Mouse (Mus musculus) testis, postnatal 10 days (tissue): ENCODE data around the gene Tdrd7.
A peak's percentile ranks its signal among the peaks of the same experiment; 100 is the strongest.

Source experiments
- DNase-seq: peaks from one replicate; pipeline ENCODE4 v3.0.0; 2021; ENCODE audit warnings: low spot score

The Tdrd7 gene

GRCm38 (mm10) chr4:45972951-45973350 is 7.8 kb downstream of the Tdrd7 start:
- no peak for DNase-seq

GRCm38 (mm10) chr4:45976931-45977667 is 12.0 kb downstream of the Tdrd7 start:
- DNase-seq: no peak

GRCm38 (mm10) chr4:45979916-45980315 is 14.8 kb downstream of the Tdrd7 start:
- no peak for DNase-seq

GRCm38 (mm10) chr4:45981054-45981453 is 15.9 kb downstream of the Tdrd7 start:
- DNase-seq: no peak

- no peak for DNase-seq
These were observed 25.4 kb downstream of the Tdrd7 start for GRCm38 (mm10) chr4:45990427-45991135.

GRCm38 (mm10) chr4:45998536-45998935 is 33.4 kb downstream of the Tdrd7 start:
- DNase-seq: no peak

GRCm38 (mm10) chr4:46008142-46008793 is 43.1 kb downstream of the Tdrd7 start:
- no peak for DNase-seq

- no peak for DNase-seq
These were observed 46.6 kb downstream of the Tdrd7 start for GRCm38 (mm10) chr4:46011698-46012097.

GRCm38 (mm10) chr4:46015605-46016004 is 50.5 kb downstream of the Tdrd7 start:
- no peak for DNase-seq

- DNase-seq: no peak
These were observed 57.9 kb downstream of the Tdrd7 start for GRCm38 (mm10) chr4:46023021-46023481.

GRCm38 (mm10) chr4:46025893-46026292 is 60.8 kb downstream of the Tdrd7 start:
- peak; percentile 67 for DNase-seq

GRCm38 (mm10) chr4:46028224-46028623 is 63.1 kb downstream of the Tdrd7 start:
- no peak for DNase-seq

- DNase-seq: no peak
These were observed 63.6 kb downstream of the Tdrd7 start for GRCm38 (mm10) chr4:46028781-46029180.

- peak; percentile 64 for DNase-seq
These were observed 64.4 kb downstream of the Tdrd7 start for GRCm38 (mm10) chr4:46029552-46029951.

- no peak for DNase-seq
These were observed 67.3 kb downstream of the Tdrd7 start for GRCm38 (mm10) chr4:46032448-46032847.

- DNase-seq: no peak
These were observed 68.1 kb downstream of the Tdrd7 start for GRCm38 (mm10) chr4:46033197-46033596.

- no peak for DNase-seq
These were observed 73.4 kb downstream of the Tdrd7 start for GRCm38 (mm10) chr4:46038591-46038891.

- DNase-seq: peak; percentile 71
These were observed 74.0 kb downstream of the Tdrd7 start, which contains the start of gene Tmod1 for GRCm38 (mm10) chr4:46038892-46039751. TSS of gene Tmod1 (plus strand) at chr4:46038935.

GRCm38 (mm10) chr4:46039899-46040298 is 74.8 kb downstream of the Tdrd7 start:
- DNase-seq: no peak

GRCm38 (mm10) chr4:46040594-46041192 is 75.6 kb downstream of the Tdrd7 start:
- no peak for DNase-seq

GRCm38 (mm10) chr4:46041761-46042504 is 76.8 kb downstream of the Tdrd7 start:
- DNase-seq: no peak
